Mouse (Mus musculus): ENCODE measurements at regions not wholly inside any gene's neighbourhood (a gene's known extent, or its start where the extent isn't known, plus 50 kb on each side); places are given as distances from the start of the nearest gene placed in this dataset.

- no peak for TF ChIP-seq POLR2A (IDR thresholded peaks at IDR 0.05; ENCODE audit: low read depth, low read length)
- no peak for TF ChIP-seq CTCF (IDR thresholded peaks at IDR 0.05; ENCODE audit: extremely low read depth, insufficient read depth, insufficient read length, insufficient replicate concordance)
Observed at GRCm38 (mm10) chr5:133833217-133833616, 266.3 kb upstream of the Castor2 start.
